Mouse (Mus musculus): ENCODE data around the gene Cc2d2a.

GRCm38 (mm10) chr5:43787976-43788752, 126.0 kb downstream of the Cc2d2a start:
- TF ChIP-seq CTCF (IDR thresholded peaks at IDR 0.05; ENCODE audit: borderline replicate concordance, extremely low read depth, insufficient read depth, insufficient read length), result no peak
- TF ChIP-seq POLR2A (IDR thresholded peaks at IDR 0.05; ENCODE audit: borderline replicate concordance, extremely low read depth, insufficient read depth, insufficient read length, poor library complexity, severe bottlenecking), result no peak
